Mouse (Mus musculus) induced T-regulatory cell, adult 2 months (primary cell): ENCODE data around the gene Ccndbp1.
A peak's percentile ranks its signal among the peaks of the same experiment; 100 is the strongest.
"Not testable (repeated sequence)": the region's sequence is repeated elsewhere in the genome, so short reads cannot be mapped to it uniquely, and the experiment has no call there.

Source experiments
- DNase-seq: peaks from one replicate; pipeline ENCODE4 v3.0.0-alpha.2; 2012; ENCODE audit warnings: low read depth

Ccndbp1 gene

DNA sequence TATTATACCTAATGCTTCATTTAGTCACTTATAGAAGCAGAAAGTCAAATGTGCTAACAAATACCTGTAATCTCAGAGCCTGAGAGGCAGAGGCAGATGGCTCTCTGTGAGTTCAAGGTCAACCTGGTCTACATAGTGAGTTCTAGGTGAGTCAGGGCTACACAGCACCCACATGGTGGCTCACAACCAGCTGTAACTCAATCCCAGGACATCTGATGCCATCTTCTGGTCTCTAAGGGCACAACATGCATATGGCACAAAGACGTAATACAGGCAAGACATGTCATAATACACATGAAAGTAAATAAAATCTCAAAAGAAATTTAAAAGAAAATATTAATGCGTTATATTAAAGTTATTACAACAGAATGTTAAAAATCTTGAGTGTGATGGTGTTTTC is 4.6 kb upstream of the Ccndbp1 start:
- DNase-seq, result peak; percentile 40

DNA sequence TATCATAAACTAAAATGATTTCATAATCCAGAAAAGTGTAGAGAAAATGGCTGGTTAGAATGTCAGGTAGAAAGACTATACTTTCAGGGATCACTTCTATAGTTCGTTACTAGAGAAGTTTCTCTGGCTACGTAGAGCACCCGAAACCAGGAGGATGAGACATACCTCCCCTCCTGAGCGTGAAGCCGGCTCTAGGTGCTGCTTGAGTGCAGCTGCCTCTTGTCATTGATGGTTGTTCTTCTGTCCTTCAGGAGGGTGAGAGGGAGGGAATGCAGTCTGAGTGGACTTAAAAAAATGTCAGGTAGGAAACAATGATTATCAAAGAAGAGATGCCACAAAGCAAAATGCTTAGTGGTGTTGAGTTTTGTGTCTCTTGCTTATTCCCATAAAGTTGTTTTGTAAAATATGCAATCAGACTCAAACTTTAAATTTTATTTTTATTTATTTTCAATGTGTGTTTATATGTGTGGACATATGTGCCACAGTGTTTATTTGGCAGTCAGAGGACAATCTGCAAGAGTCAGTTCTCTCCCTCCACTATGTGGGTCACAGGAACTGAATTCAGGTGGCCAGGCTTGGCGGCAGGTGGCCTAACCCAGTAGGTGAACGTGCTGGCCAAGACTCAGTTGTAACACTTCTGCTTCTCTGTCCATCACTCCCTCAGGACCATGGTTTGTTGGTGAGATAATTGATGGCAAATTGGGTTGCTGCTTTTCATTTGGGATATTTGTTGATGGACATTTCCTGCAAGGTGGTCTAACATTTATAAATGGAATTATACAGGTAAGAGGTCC is 4.0 kb upstream of the Ccndbp1 start:
- no peak for DNase-seq

DNA sequence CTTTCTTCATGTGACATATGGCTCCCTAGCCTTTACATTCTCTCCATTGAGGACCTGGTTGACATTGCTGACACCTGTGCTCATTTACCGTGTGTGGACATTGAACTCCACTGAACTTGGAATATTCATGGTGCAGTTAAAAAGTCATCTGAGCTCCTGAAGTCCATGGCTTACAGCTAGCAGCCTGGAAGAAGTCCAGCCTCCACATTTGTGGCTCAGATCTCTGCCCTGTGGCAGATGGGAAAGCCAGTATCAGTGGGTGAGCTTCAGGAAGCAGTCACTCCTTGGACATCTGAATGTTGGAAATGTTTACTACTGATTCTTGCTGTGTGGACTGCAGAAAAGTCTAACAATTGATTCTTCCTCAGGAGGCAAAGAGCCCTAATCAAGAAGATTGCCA is 1.2 kb upstream of the Ccndbp1 start:
- peak; percentile 3 for DNase-seq

- no peak for DNase-seq
These were observed 433 bp downstream of the Ccndbp1 start for GRCm38 (mm10) chr2:121008664-121009007.

GRCm38 (mm10) chr2:121009071-121009677 is 971 bp downstream of the Ccndbp1 start:
- peak; percentile 40 for DNase-seq

DNA sequence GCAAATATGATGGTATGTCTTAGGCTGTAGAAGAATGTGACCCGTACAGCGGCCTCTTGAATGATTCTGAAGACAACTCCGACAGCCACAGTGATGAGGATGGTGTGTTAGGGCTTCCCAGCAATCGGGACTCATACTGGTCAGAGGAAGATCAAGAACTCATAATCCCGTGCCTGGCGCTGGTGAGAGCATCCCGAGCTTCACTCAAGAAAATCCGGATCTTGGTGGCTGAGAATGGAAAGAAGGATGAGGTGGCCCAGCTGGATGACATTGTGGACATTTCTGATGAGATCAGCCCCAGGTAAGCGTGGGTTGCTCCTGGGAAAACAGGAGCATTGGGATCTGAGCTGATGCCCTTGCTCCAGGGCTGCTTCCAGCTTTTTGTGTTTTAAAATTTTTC is 4.5 kb downstream of the Ccndbp1 start:
- no peak for DNase-seq

DNA sequence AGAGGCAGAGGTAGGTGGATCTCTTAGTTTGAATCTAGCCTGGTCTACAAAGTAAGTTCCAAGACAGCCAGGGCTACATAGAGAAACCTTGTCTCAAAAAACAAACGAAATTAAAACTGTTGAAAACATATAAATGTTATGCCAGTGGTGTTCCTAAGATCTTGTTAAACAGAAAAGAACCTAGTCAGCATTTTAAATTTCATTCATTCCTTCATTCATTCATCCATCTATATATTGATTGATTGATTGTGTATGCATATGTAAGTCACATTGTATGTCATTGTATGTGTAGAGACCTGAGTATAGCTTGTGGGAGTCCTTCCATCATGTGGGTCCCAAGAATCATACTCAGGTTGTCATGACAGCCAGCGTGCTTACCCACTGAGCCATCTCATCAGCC is 7.3 kb downstream of the Ccndbp1 start:
- no peak for DNase-seq

DNA sequence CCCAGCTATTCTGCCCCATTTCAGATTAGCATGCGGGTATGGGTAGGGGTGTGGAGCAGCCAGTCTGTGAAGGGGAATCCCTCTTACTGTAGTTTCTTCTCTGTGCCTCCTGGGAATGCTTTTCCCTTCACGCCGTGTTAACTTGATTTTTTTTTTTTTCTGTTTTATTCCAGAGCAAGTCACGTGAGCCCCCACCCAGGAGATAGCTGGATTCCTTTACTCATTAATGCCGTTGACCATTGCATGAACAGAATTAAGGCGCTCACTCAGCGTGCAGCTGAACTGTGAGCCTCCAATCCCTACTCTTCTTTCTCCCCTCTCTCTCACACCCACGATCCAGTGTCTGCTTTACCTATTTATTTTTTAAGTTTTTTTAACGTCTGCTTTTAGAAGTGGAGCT is 8.0 kb downstream of the Ccndbp1 start:
- no peak for DNase-seq

DNA sequence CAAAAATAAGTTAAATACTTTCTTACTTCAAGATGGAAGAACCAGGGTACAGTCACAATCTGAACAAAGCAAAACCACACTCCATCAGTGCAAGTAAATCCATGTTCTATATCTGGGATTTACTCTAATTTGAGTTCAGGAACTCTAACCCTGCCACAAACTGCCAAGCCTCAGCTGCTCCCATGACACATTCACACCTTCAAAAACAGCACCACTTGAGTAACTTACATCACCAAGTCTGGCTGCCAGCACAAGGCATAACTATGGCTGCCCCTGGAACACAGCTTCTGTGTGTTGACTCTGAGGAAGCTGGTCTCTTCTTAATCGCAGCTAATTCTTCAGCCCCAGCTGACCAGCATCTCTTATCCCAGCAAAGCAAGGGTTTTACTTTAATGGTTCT is 8.9 kb downstream of the Ccndbp1 start:
- DNase-seq, result no peak

GRCm38 (mm10) chr2:121022918-121023317 is 14.7 kb downstream of the Ccndbp1 start:
- no peak for DNase-seq

- DNase-seq, result no peak
These were observed 28.6 kb downstream of the Ccndbp1 start, which contains the start of gene Epb42 for GRCm38 (mm10) chr2:121036733-121037341. TSS of gene Epb42 (minus strand) at chr2:121037072.

DNA sequence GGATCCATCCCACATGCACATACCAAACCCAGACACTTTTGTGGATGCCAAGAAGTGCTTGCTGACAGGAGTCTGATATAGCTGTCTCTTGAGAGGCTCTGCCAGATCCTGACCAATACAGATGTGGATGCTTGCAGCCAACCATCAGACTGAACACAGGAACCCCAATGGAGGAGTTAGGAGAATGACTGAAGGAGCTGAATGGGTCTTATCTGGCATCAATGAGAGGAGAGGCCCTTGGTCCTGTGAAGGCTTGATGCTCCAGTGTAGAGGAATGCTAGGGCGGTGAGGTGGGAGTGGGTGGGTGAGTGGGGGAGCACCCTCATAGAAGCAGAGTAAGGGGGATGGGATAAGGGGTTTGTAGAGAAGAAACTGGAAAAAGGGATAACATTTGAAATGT is 30.6 kb downstream of the Ccndbp1 start:
- DNase-seq, result not testable (repeated sequence)

GRCm38 (mm10) chr2:121039382-121039781 is 31.2 kb downstream of the Ccndbp1 start:
- no peak for DNase-seq

- peak; percentile 43 for DNase-seq
These were observed 32.9 kb downstream of the Ccndbp1 start for GRCm38 (mm10) chr2:121041098-121041497.

GRCm38 (mm10) chr2:121045653-121046052 is 37.5 kb downstream of the Ccndbp1 start:
- no peak for DNase-seq

DNA sequence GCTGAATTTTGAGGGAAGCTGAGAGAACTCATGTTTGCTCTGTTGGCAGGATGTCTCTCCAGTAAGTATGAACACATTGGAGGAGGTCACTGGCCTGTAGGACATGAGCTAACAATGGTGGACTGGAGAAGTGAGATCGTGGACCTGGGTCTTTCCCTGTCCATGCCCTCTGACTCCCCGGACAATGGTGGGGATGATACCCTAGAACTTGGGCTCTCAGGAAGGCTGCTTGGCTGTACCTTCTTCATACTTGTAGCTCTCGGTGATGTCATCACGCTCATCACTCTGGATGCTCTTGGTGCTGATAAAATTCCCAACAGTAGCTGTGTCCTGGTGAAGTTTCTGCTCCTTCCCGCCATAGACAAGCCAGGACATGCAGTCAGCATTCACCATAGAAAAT is 44.0 kb downstream of the Ccndbp1 start:
- no peak for DNase-seq

DNA sequence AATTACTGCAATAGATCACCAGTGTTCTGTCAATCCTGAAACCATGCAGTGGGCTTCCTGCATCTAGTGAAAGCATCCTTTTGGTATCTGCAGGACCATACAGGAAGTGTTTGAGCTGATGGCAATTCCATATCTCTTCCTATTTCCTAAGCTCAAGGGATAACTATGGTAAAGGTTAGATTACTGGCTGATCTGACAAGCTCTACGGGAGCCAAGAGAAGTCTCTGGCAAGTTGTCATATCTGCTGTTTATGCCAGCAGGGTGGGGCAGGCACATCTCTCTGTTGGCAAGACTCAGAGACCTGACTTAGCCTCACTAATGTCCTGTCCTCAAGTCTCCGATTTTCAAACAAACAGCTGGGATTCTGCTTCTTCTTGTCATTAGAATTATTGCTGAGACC is 45.9 kb downstream of the Ccndbp1 start:
- no peak for DNase-seq

DNA sequence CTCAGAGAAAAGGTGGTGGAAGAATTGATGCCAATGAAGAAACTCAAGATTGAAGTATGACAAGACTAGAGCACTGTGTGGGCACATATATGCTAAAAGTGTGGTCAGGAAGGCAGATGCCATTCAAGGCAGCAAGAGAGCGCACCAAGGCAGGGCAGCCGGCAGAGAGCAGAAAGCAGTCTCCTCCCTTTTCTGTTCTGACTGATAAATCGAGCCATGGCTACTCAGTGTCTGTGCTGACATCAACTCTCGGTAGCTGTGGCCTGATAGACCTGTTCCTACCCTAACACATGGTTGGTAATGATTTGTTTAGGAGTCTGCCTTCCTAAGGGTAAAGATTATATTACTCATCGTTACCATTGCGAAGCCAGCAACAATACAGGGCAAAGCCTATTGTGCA is 47.7 kb downstream of the Ccndbp1 start:
- no peak for DNase-seq

- DNase-seq, result no peak
These were observed 49.8 kb downstream of the Ccndbp1 start for GRCm38 (mm10) chr2:121057997-121058396.

- DNase-seq, result no peak
These were observed 53.1 kb downstream of the Ccndbp1 start for GRCm38 (mm10) chr2:121061315-121061714.
